Mouse (Mus musculus) ES-Bruce4 (cell line): ENCODE results near the gene Tada1.

Experiments used
- CTCF ChIP-seq: IDR thresholded peaks from one replicate; pipeline ENCODE4 v1.8.1; 2011; ENCODE audit warnings: low read depth, low read length
- EP300 ChIP-seq: IDR thresholded peaks from 2 replicates; pipeline ENCODE4 v1.6.1; 2011; ENCODE audit warnings: low read depth, low read length; ENCODE audit not compliant: insufficient read depth

DNA sequence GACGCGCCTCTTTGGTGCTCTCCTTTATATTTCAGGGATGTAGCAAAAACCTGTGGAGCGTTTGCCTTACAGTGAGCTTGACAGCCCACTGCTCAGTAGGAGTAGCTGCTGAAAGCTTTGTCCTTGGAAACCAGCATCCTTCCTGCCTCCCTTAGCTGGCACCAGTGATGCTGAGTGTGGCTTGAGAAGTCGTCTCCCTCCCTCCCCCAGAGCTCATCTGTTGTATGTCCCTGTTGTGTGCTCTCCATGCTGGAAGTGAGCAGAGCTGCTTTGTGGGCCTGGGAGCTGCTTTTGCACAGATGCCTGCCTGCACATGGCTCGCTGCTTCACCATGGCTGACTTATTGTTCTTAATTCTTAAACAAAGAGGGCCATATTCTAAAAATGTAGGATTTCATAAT is 6.5 kb downstream of the Tada1 start:
- TF ChIP-seq CTCF = no peak
- no peak for TF ChIP-seq EP300
